Mouse (Mus musculus): Measurements from ENCODE around the gene Mogat1.

Mogat1 gene

DNA sequence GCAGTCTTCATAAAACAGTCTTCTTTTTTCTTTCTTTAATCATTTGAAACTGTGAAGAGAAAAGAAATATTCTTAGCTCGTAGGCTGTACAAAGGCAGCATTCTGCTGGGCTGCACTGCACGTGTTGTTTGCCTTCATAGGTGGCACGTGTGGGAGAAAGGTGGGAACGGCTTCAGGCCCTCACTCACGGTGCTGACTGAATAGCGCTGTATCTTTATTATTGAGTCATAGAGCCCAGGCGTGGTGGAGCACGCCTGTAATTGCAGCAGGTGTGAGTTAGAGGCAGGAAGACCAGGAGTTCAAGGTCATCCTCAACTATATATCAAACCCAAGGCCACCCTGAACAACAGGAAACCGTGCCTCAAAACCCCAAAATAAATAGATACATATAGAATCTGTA is 35.5 kb downstream of the Mogat1 start:
- H3K27me3 ChIP-seq (ENCODE audit: insufficient read depth, low read length), result peaks cover 2% of the 10 kb centered on the region; the same call in 1 of the 2 replicates
- H3K36me3 ChIP-seq (ENCODE audit: insufficient read depth, low read length), result no peaks in the 10 kb centered on the region
- peaks cover 12% of the 10 kb centered on the region for H3K9me3 ChIP-seq (ENCODE audit: low read length)
- TF ChIP-seq NANOG (IDR thresholded peaks at IDR 0.05; ENCODE audit: borderline replicate concordance, low read length) (no peak), CTCF (conservative IDR thresholded peaks at IDR 0.05; ENCODE audit: low read length) (no peak), POU5F1 (IDR thresholded peaks at IDR 0.05; ENCODE audit: borderline replicate concordance, low read length) (no peak)
- no peak overlapping the region for H3K4me3 ChIP-seq (replicated peaks; ENCODE audit: low read length)
- H3K4me1 ChIP-seq (replicated peaks; ENCODE audit: low read depth, low read length), result peaks cover 8% of the 10 kb centered on the region

DNA sequence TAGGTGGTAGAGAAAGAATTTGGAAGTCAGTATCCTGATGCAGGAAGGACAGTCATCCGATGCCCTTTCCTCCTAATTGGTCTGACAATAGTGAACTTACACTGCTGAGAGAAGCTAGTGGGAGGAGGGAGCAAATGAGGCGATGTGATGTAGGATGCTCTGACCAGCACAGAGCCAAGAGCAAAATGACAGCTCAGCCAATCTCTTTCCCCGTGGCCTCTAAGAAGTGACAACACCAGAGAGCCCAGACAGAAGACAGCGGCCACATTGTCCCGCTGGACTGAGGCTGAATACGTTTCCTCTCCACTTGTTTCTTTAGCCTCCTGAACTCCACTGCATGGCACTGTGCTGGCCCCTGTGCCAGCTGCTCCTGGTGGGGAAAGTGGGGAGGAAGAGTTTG is 38.2 kb downstream of the Mogat1 start:
- Histone ChIP-seq H3K27me3 (ENCODE audit: insufficient read depth, low read length) (peaks cover 2% of the 10 kb centered on the region; the same call in 1 of the 2 replicates), H3K4me3 (replicated peaks; ENCODE audit: low read length) (no peak overlapping the region), H3K9me3 (ENCODE audit: low read length) (peaks cover 5% of the 10 kb centered on the region), H3K4me1 (replicated peaks; ENCODE audit: low read depth, low read length) (no peaks in the 10 kb centered on the region), H3K36me3 (ENCODE audit: insufficient read depth, low read length) (no peaks in the 10 kb centered on the region)
- TF ChIP-seq POU5F1 (IDR thresholded peaks at IDR 0.05; ENCODE audit: borderline replicate concordance, low read length) (no peak), CTCF (conservative IDR thresholded peaks at IDR 0.05; ENCODE audit: low read length) (no peak), NANOG (IDR thresholded peaks at IDR 0.05; ENCODE audit: borderline replicate concordance, low read length) (no peak)

DNA sequence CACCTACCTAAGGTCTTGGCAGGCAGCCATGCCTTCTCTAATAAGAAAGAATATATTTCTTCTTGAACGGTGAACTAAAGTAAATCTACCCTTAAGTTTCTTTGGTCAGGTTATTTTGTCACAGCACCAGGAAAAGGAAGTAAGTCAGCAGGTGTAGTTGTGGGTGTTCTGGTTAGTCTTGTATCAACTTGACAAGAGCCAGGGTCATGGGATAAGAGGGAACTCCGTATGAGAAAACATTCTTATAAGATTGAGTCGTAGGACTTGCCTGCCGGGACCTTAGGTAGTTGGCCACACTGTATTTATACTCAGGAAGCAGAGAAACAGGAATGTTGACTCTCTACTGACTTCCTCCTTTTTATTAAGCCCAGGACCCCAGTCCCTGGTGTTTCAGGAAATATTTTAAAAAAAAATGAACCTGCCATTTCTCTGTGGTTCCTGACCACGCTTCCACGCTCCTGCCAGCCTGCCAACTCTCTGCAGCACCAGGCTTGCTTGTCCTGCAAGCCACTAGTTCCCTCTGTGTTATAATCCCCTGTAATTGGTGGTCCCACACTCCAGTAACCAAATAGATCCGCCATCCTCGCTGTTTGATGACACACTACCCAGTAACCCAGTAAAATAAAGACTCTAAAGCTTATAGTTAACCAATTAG is 43.3 kb downstream of the Mogat1 start:
- TF ChIP-seq CTCF (conservative IDR thresholded peaks at IDR 0.05; ENCODE audit: low read length) (no peak), POU5F1 (IDR thresholded peaks at IDR 0.05; ENCODE audit: borderline replicate concordance, low read length) (no peak), NANOG (IDR thresholded peaks at IDR 0.05; ENCODE audit: borderline replicate concordance, low read length) (no peak)
- no peak overlapping the region for H3K4me3 ChIP-seq (replicated peaks; ENCODE audit: low read length)

DNA sequence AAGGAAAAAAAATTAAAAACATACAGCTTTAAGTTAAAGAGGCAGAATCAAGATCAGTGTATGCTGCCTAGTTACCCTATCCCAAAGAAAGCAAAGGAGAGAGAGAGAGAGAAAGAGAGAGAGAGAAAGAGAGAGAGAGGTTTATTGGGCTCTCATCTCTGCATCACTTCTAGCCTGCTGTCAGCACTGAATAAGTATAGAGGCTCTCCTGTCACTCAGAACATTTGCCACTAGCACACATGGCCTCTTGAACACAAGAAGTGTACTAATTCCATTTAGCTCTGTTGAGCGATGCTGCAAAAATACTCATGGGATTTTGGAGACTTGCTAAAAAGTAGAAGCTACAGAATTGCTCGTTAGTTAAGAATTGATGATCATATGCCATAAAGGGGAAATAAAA is 56.2 kb downstream of the Mogat1 start:
- Histone ChIP-seq H3K9me3 (ENCODE audit: low read length) (peaks cover 27% of the 10 kb centered on the region), H3K27me3 (ENCODE audit: insufficient read depth, low read length) (no peaks in the 10 kb centered on the region), H3K4me1 (replicated peaks; ENCODE audit: low read depth, low read length) (peaks cover 13% of the 10 kb centered on the region; the same call in 1 of the 2 replicates), H3K4me3 (replicated peaks; ENCODE audit: low read length) (no peak overlapping the region), H3K36me3 (ENCODE audit: insufficient read depth, low read length) (no peaks in the 10 kb centered on the region)
- TF ChIP-seq POU5F1 (IDR thresholded peaks at IDR 0.05; ENCODE audit: borderline replicate concordance, low read length) (no peak), CTCF (conservative IDR thresholded peaks at IDR 0.05; ENCODE audit: low read length) (no peak), NANOG (IDR thresholded peaks at IDR 0.05; ENCODE audit: borderline replicate concordance, low read length) (no peak)

More for the DNA sequence above, 43.3 kb downstream of the Mogat1 start:
- no peaks in the 10 kb centered on the region; the same call in 1 of the 2 replicates for H3K27me3 ChIP-seq (ENCODE audit: insufficient read depth, low read length)
- H3K9me3 ChIP-seq (ENCODE audit: low read length), result peaks cover 5% of the 10 kb centered on the region
- H3K36me3 ChIP-seq (ENCODE audit: insufficient read depth, low read length), result no peaks in the 10 kb centered on the region
- H3K4me1 ChIP-seq (replicated peaks; ENCODE audit: low read depth, low read length), result no peaks in the 10 kb centered on the region

DNA sequence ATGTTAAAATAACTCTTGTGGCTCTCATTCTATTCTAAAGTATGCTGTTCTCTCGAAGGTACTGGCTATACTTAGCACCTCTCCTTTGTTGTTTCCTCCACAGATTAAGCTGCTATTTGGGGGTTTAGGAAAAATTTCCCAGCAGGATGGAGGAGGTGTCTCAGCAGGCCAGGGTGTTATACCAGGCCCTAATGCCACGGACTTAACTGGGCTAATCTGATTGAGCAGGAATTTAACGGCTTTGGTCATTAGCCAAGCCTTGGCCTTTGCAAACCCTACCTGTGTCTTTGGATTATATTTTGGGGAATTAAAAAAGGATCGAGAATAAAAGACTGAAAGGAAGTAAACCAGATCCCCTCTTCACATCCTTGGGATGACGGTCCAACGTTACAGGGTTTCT is 56.6 kb downstream of the Mogat1 start:
- H3K36me3 ChIP-seq (ENCODE audit: insufficient read depth, low read length), result no peaks in the 10 kb centered on the region
- H3K27me3 ChIP-seq (ENCODE audit: insufficient read depth, low read length), result no peaks in the 10 kb centered on the region
- TF ChIP-seq NANOG (IDR thresholded peaks at IDR 0.05; ENCODE audit: borderline replicate concordance, low read length) (no peak), POU5F1 (IDR thresholded peaks at IDR 0.05; ENCODE audit: borderline replicate concordance, low read length) (no peak), CTCF (conservative IDR thresholded peaks at IDR 0.05; ENCODE audit: low read length) (no peak)
- peaks cover 13% of the 10 kb centered on the region; the same call in 1 of the 2 replicates for H3K4me1 ChIP-seq (replicated peaks; ENCODE audit: low read depth, low read length)
- H3K4me3 ChIP-seq (replicated peaks; ENCODE audit: low read length), result no peak overlapping the region
- H3K9me3 ChIP-seq (ENCODE audit: low read length), result peaks cover 27% of the 10 kb centered on the region

DNA sequence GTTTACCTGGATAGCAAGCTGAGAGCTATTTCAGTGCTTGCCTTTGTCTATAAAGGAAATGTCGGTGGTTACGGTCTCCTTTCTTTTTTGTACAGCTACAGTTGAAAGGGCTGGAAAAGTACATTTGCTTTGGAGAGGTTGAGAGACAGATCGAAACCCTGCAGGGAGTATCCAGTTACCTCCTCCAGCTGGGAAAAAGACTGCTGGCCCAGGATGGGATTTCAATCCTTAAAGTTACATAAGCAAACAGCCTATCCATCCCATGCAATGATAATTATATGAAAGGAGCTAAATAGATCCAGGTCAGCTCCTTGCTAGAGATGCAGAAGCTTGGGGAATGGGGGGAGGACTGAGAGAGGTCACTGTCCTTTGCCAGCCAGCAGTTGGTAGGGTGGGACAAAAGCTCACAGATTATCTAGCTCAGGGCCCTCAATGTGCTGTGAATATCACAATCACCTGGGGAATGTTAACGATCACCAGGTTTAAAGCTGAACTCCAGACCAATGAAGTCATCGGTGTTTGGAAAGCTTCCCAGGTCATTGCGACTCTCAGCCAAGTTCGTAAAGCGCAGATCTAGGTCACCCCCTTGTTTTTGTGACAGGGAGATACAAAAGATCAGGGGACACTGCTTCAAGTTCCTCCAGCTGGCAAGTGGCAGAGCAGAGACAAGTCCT is 57.2 kb downstream of the Mogat1 start:
- H3K4me1 ChIP-seq (replicated peaks; ENCODE audit: low read depth, low read length), result peaks cover 13% of the 10 kb centered on the region; the same call in 1 of the 2 replicates
- H3K4me3 ChIP-seq (replicated peaks; ENCODE audit: low read length), result no peak overlapping the region
- no peak for TF ChIP-seq CTCF (conservative IDR thresholded peaks at IDR 0.05; ENCODE audit: low read length)
- TF ChIP-seq POU5F1 (IDR thresholded peaks at IDR 0.05; ENCODE audit: borderline replicate concordance, low read length), result no peak
- 0 out of 2 replicates have a peak, but pooled peaks have one; percentile 6 for TF ChIP-seq NANOG (IDR thresholded peaks at IDR 0.05; ENCODE audit: borderline replicate concordance, low read length)
- peaks cover under 1% of the 10 kb centered on the region; the same call in 1 of the 2 replicates for H3K27me3 ChIP-seq (ENCODE audit: insufficient read depth, low read length)
- H3K9me3 ChIP-seq (ENCODE audit: low read length), result peaks cover 27% of the 10 kb centered on the region
- H3K36me3 ChIP-seq (ENCODE audit: insufficient read depth, low read length), result no peaks in the 10 kb centered on the region

DNA sequence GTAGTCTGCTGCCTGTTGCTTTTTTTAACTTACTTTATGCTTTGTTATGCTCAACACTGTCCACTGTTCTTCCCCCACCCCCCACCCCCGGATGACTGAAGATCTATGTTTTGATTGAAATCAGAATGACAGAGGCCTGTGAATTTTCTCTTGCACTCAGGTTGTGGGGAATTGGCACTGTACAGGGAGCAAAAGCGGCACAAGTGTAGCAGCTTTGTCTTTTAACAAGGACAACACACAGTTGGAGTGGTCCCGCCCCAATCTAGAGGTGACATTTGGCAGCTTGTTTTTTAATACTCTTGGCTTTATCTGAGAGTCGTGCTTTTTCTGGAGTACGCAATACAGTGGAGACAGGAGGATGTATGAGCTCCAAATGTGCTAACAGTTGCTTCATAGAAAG is 58.8 kb downstream of the Mogat1 start:
- Histone ChIP-seq H3K4me1 (replicated peaks; ENCODE audit: low read depth, low read length) (peaks cover 13% of the 10 kb centered on the region; the same call in 1 of the 2 replicates), H3K27me3 (ENCODE audit: insufficient read depth, low read length) (peaks cover 3% of the 10 kb centered on the region; the same call in 1 of the 2 replicates), H3K36me3 (ENCODE audit: insufficient read depth, low read length) (no peaks in the 10 kb centered on the region), H3K4me3 (replicated peaks; ENCODE audit: low read length) (no peak overlapping the region), H3K9me3 (ENCODE audit: low read length) (peaks cover 17% of the 10 kb centered on the region)
- no peak for TF ChIP-seq CTCF (conservative IDR thresholded peaks at IDR 0.05; ENCODE audit: low read length)
- no peak for TF ChIP-seq POU5F1 (IDR thresholded peaks at IDR 0.05; ENCODE audit: borderline replicate concordance, low read length)
- TF ChIP-seq NANOG (IDR thresholded peaks at IDR 0.05; ENCODE audit: borderline replicate concordance, low read length), result no peak

DNA sequence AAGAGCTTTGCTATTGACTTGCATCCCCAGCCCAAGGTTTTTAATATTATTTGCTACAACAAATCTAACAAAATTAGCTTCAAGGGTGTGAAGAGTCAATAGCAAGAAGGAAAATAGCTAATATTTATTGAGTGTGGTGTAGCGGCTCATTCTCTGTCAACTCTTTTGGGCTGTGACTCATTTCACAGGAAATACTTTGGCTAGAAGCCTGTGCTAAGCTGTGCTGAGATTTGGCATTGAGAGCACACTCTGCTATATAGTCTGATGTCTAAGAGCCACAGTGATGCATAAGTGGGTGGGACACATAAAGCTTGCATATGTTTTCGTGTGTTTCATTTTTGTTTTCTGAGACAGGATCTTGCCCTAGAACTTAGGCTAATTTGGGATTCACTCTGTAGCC is 74.3 kb downstream of the Mogat1 start:
- TF ChIP-seq POU5F1 (IDR thresholded peaks at IDR 0.05; ENCODE audit: borderline replicate concordance, low read length) (no peak), NANOG (IDR thresholded peaks at IDR 0.05; ENCODE audit: borderline replicate concordance, low read length) (no peak)
- no peaks in the 10 kb centered on the region for H3K9me3 ChIP-seq (ENCODE audit: low read length)
- H3K4me3 ChIP-seq (replicated peaks; ENCODE audit: low read length), result no peak overlapping the region

More for the DNA sequence above, 74.3 kb downstream of the Mogat1 start:
- Histone ChIP-seq H3K4me1 (replicated peaks; ENCODE audit: low read depth, low read length) (0 out of 2 replicates have a peak, but pooled peaks cover 3% of the 10 kb centered on the region), H3K36me3 (ENCODE audit: insufficient read depth, low read length) (no peaks in the 10 kb centered on the region), H3K27me3 (ENCODE audit: insufficient read depth, low read length) (no peaks in the 10 kb centered on the region)
